Mouse (Mus musculus) neural tube, embryonic 10.5 days (tissue): Measurements from ENCODE around the gene Dhx35.
A peak's percentile ranks its signal among the peaks of the same experiment; 100 is the strongest.

Source experiments
- DNase-seq: peaks from one replicate; pipeline ENCODE4 v3.0.0-alpha.2; 2017; ENCODE audit warnings: low spot score; ENCODE audit errors: extremely low spot score

Gene Dhx35

DNA sequence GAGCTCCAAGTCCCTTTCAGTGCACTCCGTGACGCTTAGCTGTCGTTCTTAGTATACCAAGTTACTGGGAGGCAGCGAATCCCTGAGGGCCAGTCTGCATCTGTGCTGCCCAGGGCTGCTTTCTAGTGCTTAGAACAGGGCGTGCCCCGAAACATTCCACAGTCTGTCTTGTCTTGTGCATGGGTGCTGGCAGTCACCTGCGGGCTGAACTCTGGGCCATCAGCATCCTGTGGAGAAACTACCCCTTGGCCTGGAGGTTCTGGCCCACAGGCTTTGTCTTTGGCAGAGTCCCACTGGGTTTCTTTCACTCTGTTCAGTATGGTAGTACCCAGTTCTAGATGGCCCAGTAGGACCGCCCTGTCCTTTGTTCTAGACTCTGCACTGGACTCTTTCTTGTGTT lies 6.2 kb downstream of the Dhx35 start:
- no peak for DNase-seq

DNA sequence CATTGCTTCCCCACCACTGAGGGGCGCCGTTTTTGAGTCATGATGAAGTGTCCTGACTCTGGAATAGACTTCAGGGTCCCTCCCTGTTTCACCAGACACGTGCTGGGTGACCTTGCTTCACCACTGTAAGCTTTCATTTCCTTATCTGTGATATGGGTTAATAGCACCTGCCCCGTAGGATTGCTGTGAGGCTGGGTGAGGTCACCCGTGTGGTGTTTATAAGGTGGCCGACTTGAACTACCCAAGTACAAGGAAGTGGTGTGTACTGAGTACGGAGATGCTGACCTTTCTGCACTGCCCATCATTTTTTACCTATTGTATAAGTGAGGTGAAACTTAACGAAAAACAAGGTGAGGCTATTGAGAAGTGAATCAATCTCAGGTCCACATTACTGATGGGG lies 9.0 kb downstream of the Dhx35 start:
- DNase-seq = no peak

DNA sequence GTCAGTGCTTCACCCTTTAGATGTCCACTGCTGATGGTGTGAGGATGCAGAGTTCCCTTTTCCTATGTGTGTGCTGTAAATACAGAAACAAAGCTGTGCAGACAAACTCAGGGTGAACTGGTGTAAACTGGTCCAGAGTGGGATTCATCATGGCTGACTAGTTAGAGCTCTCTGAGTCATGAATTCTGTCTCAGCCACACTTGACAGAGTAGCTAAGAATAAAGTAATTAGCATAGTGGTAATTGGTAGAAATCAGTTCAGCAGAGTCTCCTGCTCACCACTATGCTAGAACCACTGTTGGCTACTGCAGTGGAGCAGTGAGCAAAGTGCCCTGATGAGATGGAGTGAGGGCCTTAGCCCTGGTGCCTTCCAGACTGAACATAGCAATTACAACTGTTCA lies 21.1 kb downstream of the Dhx35 start:
- no peak for DNase-seq

DNA sequence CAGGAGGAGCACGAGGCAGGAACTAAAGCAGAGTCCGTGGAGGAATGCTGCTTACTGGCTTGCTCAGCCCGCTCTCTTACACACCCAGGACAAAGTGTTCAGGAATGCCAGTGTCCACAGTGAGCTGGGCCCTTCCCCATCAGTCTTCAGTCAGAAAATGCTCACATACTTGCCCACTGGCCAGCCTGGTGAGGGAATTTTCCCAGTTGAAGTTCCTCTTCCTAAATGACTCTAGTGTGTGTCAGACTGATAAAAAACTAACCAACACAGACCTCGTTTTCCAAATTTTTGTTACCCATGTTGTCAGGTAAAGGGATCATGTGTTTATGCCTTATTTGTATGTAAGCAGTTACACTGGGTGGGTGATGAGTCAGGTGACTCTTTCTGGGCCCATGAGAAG lies 21.6 kb downstream of the Dhx35 start:
- no peak for DNase-seq

GRCm38 (mm10) chr2:158817708-158818107 lies 23.1 kb downstream of the Dhx35 start:
- no peak for DNase-seq

GRCm38 (mm10) chr2:158828124-158828523 lies 33.5 kb downstream of the Dhx35 start:
- no peak for DNase-seq

- no peak for DNase-seq
Observed at GRCm38 (mm10) chr2:158829746-158830145, 35.1 kb downstream of the Dhx35 start.

- DNase-seq = no peak
Observed at GRCm38 (mm10) chr2:158833221-158833620, 38.6 kb downstream of the Dhx35 start.

- DNase-seq = no peak
Observed at GRCm38 (mm10) chr2:158833645-158834044, 39.0 kb downstream of the Dhx35 start.

DNA sequence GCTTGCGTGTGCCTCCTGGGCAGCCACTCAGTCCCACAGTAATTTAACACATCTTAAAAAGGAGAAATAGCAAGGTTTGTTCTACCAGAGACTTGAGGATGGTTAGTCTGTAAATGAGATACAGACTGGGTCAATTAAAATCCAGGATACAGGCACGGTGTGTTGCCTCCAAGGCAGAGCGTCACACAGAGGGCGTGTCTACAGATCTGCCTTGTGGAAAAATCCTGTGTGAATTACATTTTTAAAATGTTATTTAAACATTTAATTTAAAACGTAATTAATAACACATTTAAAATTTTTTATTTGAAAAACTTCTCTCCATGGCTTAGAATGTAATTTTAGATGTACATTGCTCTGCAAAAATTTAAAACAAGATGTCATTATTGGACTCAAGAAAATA lies 48.7 kb downstream of the Dhx35 start:
- no peak for DNase-seq

- DNase-seq = no peak
Observed at GRCm38 (mm10) chr2:158845031-158845430, 50.4 kb downstream of the Dhx35 start.

- DNase-seq = no peak
Observed at GRCm38 (mm10) chr2:158846208-158846607, 51.6 kb downstream of the Dhx35 start.

DNA sequence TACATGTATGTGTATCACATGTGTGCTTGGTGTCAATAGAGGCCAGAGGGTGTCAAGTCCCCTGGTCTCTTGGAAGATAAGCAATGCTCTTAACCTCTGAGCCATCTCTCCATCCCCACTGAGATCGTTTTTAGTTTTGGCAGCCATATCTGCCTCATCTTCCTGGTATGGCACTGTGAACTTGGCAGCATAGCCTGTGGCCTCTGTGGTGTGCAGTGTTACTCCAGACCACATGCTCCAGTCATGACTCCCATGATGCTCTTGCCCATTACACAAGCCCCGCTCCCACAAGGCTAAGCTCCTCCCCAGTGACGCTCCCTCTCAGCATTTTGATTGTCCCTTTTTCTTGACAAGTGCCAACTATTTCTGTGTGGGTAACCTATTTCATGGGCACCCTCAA lies 53.4 kb downstream of the Dhx35 start:
- no peak for DNase-seq

DNA sequence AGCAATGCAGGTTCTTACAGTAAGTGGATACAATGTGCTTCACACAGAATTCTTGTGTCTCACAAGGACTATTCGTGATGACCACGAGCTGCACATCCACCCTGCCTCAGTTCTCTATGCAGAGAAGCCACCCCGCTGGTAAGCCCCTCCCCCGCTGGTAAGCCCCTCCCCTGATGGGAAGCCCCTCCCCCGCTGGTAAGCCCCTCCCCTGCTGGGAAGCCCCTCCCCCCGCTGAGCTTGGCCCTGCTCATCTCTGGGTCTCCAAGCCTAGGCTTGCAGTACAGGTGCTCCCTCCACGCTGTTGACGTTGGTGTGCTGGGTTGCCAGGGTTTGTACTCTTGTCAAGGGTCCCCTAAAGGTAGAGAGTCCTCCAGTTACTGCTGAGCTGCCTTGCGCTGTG lies 54.8 kb downstream of the Dhx35 start:
- DNase-seq = no peak

DNA sequence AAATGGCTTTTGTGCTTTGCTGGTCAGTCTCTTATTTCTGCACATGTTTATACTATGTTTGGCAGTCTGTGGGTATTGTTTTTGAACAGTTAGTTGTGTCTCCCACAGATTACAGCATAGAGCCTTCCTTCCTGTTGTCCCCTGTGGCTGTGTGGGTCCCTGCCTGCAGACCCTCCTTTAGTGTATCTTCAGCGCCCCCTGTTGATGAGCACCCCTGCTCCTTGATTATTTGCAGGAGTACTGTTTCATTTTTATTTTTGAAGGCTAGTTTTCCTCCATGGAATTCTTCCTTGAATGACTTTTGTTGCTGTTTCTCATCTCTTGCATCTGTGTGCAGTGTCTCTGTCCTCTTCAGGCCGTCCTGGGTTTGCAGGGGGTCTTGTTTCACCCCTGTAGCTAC lies 58.0 kb downstream of the Dhx35 start:
- DNase-seq = peak; percentile 46

DNA sequence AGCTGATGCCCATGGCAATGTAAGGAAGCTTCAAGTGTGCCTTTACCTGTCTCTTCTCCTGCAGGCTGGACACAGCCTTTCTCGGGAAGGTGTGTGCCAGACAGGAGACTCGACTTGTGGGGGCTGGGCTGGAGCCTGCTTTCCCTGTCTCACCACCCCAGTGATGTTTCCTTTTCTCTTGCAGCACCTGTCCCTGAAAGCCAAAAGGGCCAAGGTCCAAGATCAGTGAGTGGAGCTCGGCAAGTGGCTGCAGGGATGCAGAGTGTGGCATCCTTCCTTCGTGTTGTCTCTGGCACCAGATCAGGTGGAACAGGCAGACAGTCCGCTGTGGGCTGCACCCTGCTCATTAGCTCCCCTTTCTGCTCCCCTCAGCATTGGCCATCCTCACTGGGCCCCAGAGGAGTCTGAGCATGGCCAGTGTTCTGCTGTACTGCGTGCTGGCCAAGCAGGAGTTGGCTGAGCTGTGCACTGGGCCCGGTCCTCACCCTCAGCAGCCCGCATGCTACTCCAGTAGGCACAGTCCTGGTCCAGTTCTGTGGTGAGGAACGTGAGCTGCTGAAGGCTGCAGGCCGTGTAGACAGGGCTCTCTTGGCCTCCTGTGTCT lies 62.4 kb downstream of the Dhx35 start:
- DNase-seq = no peak

DNA sequence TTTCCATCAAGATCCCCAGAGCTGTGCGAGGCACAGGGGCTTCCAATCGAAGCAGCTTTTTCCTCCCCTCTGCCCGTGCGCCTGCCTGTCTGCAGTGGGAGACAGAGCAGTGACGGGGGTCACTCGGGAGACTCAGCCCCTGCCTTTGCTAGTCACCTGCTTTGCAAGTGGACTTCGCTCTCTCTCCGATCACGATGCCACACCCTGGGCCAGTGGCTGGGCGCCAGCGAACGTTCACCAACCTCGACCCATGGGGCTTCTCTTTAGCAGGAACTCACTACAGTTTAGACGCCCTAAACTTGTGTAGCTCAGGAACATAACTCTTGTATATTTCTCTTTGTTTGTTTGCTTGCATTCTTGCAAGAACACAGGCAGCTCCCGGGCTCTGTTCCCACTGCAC lies 63.0 kb downstream of the Dhx35 start:
- no peak for DNase-seq

- no peak for DNase-seq
Observed at GRCm38 (mm10) chr2:158861115-158861514, 66.5 kb downstream of the Dhx35 start.

DNA sequence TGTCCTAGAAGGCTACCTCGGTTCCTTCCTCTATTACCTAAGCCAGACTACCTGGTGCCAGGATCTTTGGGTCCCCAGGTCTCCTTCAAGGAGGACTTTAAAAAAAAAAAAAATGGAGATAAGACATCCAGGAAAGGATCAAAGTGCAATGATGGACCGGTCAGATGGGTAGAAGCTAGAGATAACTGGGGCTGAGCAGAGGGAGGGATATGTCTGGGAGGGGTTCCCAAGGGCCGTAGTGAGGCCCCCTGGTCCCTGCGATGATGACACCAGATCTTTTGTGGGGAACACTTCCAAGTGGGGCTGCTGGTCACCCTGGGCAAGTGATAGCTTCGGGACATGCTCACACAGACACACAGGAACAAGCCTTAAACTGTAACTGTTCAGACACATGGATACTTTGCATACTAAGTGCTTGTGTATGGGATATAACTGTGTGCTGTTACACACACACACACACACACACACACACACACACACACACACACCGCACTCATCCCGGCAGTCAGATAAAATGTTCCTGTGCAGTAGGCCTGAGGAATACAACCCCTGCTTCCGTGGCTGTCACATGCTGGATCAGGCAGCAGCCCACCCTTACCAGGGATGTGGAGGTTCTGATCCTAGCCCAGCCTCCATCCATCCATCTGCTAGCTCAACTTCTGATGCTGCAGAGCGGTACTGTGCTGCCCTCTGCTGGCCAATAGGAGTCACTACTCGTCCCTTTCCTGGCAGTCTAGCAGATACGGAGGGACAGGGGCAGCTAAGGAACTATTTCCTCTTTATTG lies 68.9 kb downstream of the Dhx35 start:
- DNase-seq = peak; percentile 61

- DNase-seq = no peak
Observed at GRCm38 (mm10) chr2:158864126-158864458, 69.5 kb downstream of the Dhx35 start.

DNA sequence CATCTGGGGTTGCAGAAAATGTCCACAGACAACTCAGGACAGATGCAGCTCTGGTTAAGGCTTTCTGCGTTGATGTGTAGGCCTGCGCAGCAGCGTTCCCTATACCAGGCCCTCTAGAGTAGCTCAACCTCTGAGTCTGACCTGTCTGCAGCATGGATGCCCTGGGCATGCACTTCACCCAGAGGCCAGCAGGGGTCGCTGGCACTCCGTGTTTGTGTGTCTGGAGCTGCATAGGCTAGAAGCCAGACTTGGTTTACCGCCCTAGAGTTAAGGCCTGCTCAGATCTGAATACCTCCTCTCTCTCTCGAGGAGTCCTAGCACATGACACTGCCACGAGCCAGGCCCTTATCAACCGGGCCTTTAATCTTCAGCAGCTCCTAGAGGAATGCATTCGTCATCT lies 70.8 kb downstream of the Dhx35 start:
- DNase-seq = peak; percentile 93

DNA sequence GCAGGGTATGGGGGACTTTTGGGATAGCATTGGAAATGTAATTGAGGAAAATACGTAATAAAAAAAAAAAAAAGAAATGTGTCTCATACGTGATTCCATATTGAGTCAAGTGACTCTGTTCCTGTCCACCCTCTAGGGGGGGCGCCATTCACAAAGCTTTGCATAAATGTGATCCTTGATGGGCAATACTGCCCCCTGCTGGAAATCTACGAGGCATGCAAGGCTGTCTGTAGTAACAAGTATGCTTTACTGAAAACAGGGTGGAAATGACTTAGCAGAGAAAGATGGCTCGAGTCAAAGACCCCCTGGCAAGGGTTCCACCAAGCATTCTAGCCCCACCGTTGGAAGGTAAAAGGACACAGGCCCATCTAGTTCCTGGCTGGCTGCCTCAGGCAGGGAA lies 92.0 kb downstream of the Dhx35 start:
- no peak for DNase-seq

DNA sequence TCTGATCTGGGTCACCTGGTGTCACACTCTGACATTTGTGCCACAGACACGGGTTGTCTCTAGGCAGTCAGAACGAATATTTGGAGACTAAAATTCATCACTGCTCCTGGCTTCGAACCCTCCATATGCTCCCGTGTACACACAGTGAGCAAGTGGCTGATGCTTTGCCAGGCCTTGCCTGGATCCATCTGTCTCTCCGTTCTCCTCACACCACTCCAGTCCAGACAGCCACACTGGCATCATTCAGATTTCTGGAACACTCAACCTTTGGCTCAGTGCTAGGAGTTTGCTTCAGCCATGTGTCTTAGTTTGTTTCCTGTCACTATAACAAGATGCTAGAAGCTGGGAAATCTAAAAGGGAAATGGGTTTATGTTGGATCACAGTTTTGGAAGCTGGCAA lies 93.9 kb downstream of the Dhx35 start:
- no peak for DNase-seq
